Mouse (Mus musculus) adrenal gland, adult 18-20 months (tissue): ENCODE measurements at regions not wholly inside any gene's neighbourhood (a gene's known extent, or its start where the extent isn't known, plus 50 kb on each side); places are given as distances from the start of the nearest gene placed in this dataset.

Experiments
- DNase-seq, 2 experiments: peaks; one replicate each; pipeline ENCODE4 v3.0.0; 2021 to 2022; ENCODE audit warnings: low spot score in 2 of 2

DNA sequence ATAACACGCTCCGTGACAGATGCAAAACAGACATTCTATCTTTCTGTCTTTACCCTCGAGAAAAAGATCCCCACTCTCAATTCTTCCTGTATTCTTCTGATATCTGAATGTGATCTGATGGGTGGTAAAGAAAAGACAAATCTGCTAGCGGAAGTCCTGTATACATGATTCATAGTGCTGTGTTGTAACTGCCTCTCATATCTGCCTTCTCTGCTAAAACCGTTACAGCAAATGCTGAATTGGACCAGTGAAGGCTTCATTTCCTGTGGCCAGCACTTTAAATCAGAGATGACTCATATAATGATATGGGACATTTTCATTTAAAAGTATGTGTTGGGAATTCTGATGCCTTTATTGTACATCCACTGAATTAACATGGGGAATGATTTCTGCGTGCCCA is 186.0 kb upstream of the Gm11114 start:
- no peak for DNase-seq

DNA sequence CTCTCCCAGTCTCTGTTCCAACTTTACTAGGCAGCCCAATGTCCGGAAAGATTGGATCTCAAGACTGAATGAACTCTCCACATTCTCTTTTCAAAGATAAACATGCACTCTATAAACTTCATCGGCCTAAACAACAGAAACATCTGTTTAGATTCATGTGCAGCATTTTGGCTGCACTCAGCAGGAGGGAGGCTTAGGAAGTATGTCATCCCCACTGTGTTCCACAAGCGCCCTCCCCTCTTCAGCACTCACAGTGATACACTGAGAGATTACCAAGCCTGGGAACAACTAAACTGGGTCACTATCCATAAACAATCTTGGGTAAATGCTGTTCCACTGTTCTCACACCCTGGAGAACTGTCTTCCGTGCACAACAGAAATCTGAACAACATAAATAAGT is 185.5 kb upstream of the Gm11114 start:
- no peak for DNase-seq

DNA sequence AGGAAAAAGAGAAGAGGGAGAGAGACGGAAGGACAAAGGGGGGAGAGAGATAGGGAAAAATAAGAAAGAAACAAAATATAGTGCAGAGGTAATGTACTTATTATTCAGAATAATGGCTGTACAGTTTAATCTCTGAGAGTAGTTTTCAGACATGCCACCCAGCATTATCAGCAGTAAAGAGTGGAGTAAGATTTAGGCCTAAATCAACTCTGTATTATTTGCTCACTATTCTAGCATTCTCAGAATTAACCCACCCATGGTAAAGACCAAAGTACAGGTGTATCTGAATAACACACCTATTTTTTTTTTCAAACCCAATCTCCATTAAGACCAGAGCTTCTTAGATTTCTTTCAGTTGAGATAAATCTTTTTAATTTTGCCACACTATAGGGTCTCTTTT is 177.7 kb upstream of the Gm11114 start:
- DNase-seq: no peak

DNA sequence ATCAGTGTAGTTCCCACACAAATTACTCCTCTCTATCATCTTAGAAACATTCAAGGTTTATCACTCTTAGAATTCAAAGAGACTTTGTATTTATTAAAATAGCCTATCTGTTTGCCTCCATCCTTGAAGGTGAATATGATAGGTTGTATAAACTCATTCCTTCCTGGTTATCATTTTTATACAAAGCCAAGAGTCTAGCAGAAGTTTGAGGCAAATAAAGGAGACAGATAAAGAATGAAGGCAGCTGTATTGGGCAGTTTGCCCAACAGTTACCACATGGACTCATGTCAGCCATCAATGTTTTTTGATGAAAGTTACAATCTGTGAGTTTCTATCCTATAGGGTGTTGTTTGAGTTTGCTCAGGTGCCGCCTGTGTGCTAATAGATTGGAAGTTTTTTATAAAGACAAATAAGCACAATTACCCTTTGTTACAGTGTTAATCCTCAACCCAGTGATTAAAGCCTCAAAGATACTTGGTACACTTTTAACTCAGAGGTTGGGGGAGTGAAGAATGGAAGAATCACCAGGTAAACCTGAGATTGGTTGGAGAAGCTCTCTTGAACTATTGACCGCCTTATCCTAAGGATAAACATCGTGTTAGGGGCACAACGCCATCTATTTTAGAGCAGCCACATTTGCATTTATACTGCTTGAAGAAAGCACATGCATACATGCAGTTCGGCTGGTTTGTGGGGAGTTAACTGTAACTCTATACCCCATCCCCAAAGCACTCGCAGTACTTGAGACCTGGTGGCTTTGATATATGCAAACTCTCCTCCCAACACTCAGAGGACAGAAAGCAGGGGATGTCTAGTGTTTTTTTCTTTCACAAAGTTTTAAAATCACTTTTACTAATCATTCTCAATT is 175.6 kb upstream of the Gm11114 start:
- DNase-seq: no peak

DNA sequence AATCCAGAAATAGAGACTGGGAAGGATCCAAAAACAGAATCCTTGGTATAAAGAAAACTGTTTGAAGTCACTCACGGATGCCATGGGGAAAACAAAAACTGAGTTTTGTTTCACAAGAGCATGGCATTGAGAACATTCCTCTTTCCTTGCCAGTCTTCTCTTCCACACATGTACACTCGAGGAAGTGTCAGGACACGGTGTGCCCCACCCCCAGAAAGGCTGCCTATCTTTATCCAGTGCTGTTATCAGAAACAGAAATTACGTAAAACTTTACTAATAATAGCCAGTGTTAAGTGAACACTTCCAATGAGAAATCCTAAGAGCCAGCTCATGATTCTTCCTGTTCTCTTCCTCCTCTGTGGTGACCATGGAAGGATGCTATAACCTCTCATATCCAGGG is 172.7 kb upstream of the Gm11114 start:
- no peak for DNase-seq

DNA sequence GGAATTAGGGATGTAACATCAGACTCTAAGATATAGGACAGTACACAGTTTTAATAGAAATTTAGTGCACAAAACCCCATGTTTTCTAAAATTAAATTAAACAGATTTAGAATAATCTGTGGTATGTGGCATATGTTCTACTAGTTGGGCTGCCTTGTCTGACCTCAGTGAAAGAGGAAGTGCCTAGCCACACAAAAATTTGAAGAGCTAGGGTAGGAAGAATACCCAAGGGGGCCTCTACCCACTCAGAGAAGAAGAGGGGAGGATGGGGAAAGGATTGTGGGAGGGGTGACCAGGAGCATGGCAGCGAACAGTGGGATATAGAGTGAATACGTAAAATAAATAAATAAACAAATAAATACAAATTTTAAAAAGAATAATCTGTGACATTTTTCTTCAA is 168.2 kb upstream of the Gm11114 start:
- DNase-seq: no peak

DNA sequence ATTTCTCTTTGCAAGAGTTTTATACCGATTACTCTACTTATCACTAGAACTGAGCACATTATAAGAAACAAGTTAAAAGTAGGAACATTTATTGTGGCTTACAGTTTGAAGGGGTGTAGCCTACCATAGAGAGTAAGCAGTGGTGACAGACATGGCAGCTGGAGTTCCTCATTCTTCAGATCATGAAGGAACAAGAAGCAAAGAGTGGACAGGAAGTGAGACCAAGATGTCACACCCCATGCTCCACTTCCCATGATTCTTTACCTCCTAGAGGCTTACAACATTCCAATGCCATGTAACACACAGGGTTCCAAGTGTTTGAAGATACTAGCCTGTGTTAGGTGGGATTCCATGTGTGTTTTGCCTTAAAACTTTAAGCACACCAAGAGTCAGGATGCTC is 146.9 kb upstream of the Gm11114 start:
- no peak for DNase-seq

DNA sequence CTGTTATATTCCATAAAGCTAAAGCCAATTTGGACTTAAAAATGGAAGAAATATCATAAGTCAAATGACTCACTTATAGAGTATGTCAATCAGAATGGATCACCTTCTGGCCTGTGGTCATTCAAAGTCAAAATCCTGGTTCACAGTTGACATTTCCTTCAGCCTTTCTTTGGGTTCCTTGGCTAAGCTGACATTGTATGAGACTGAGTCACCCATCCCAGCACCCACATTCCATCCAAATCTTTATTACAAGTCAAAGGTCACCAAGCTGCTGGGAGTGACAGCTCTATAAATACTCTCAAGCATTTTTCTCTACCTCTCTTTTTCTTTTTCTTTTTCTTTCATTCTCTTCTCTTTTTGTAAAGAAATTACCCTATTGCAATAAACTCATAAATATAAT is 145.3 kb upstream of the Gm11114 start:
- no peak for DNase-seq

DNA sequence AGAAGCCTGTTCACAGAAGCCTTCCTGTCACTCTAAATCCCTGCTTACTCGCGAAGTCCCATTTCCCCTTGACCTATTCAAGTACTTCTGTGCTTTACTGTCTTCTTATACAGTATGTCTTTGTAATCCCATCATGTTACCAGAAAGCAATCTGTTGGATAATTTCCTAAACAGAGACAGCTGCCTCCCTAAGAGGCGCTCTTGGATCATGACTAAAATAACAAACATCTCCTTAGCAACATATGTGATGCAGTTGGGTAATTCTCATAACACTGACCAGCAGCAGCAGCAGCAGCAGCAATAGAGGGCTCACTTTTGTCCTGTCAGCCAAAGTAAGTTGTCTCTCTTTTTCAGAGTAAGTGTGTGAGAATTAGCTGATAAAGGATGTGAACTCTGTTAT is 138.1 kb upstream of the Gm11114 start:
- DNase-seq: no peak

DNA sequence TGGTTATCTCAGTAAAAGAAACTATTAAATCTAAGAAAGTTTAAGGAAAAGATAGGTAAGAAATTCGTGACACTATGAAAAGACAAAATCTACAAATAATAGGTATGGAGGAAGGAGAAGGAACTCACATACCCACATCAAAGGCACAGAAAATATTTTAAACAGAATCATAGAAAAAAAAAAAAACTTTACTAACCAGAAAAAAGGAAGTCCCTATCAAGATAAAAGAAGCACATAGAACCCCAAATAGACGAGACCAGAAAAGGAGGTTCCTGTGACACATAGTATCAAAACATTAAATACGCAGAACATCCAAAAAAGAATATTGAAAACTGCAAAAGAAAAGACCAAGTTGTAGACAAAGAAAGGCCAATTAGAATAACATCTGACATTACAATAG is 111.4 kb upstream of the Gm11114 start:
- no peak for DNase-seq

DNA sequence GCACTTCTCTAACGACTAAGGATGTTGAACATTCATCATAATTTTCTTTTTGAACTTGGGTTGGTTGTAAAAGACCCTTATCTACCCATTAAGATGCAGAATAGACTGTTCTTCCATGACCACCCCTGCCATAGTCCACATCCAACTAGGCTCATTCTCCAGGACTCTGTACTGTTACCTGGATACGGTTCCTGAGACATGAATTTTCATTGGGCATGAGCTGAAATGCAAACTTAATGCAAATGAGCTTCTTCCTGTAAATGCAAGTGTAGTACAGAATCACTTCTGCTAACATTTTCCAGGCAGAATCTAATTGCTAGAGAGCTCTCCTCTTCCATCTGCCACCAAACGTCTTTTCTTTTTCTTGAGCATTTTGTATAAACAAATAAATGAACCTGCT is 87.7 kb upstream of the Gm11114 start:
- no peak for DNase-seq
